Mouse (Mus musculus) Patski (cell line): ENCODE results near the gene Inhbe. TPM values are rescaled to one million over a fixed set of nuclear protein-coding genes. Genes with fewer than 3 reads are reported as not detected.

Experiments
- ATAC-seq: fragments of 100-300 bp; one replicate; pipeline ENCODE4 v1.8.0; 2021
- CTCF ChIA-PET: fragments of 350-600 bp; sonication (Branson Sonifier 250); formaldehyde crosslinking; loops from one replicate; lab custom pipeline; 2022; ENCODE audit warnings: inconsistent platforms; lab: Charles Lee
- POLR2A ChIA-PET: fragments of 350-600 bp; sonication (Branson Sonifier 250); formaldehyde crosslinking; loops from one replicate; lab custom pipeline; 2022; ENCODE audit warnings: antibody characterized with exemption, inconsistent platforms; lab: Charles Lee
- DNase-seq: peaks from one replicate; pipeline ENCODE4 v3.0.0-alpha.2; 2011; ENCODE audit warnings: low read depth, low spot score
- H3K27me3 ChIP-seq: fragments of 371-371 bp; one replicate; pipeline ENCODE4 v1.5.1; 2021
- CTCF ChIP-seq: fragments of 100-300 bp; IDR thresholded peaks from one replicate; pipeline ENCODE4 v1.5.1; 2021
- in situ Hi-C: fragments of 300-500 bp; cut with MboI; formaldehyde crosslinking; loops from 3 replicates; pipeline ENCODE4 v1.11.1; 2018; ENCODE audit warnings: low pct_unique_long_range_greater_than_20kb, mixed read lengths
- polyA plus RNA-seq: library from polyadenylated mRNA; unstranded; gene quantifications from one replicate; pipeline ENCODE4 v1.2.3, GENCODE M21; 2021

The Inhbe gene
- polyA plus RNA-seq, 1 experiment from 2014 or later: 0.01 TPM

DNA sequence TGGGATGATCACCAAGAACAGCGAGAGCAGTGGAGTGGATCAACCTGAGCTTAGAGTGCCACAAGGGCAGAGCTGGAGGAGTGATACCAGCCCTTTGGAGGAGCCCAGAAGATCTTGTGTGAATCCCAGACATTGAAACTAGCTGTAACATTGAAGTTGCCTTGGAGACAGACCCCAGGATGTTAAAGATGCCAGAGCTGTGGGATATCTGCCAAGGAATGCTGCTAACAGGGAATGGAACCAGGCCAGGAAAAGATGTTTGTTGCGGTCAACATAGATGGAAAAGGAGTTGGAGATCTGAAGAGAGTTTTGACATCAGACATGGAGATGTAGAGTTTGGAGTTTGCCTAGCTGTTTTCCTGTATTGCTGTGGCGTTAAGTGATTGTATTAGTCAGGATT is 8.0 kb downstream of the Inhbe start:
- in situ Hi-C loops: no loop called here
- ChIA-PET POLR2A (no interaction called here), CTCF (no interaction called here)
- no peak for TF ChIP-seq CTCF
- no peak for DNase-seq
- no peak for ATAC-seq
- H3K27me3 ChIP-seq: no peaks in the 10 kb centered on the region

DNA sequence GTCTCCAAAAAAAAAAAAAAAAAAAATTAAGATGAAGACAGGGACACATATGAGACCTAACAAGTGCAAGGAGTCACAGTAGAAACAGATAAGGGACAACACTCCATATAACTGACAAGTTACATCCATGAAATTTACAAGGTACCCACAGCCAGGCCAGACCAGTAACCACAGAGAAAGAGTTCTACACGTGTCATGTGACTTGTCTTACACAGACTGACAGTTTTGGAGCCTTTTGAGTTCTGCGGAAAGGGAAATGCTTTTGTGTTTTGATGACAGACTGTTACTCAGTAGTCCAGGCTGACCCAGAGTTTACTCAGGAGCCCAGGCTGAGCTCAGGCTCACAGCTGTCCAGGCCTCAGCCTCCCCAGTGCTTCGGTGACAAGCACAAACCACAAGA is 11.2 kb downstream of the Inhbe start:
- peaks cover 2% of the 10 kb centered on the region for H3K27me3 ChIP-seq
- CTCF ChIA-PET: interaction anchor here (1.0 to 1.7 kb wide), 4 partner anchors 10 to 82 kb away, joined by 3 to 5 read pairs (median 3); no protein-coding TSS in a partner anchor
- TF ChIP-seq CTCF: no peak
- ATAC-seq (no peak), DNase-seq (no peak)
- in situ Hi-C loops: no loop called here
- POLR2A ChIA-PET: no interaction called here

DNA sequence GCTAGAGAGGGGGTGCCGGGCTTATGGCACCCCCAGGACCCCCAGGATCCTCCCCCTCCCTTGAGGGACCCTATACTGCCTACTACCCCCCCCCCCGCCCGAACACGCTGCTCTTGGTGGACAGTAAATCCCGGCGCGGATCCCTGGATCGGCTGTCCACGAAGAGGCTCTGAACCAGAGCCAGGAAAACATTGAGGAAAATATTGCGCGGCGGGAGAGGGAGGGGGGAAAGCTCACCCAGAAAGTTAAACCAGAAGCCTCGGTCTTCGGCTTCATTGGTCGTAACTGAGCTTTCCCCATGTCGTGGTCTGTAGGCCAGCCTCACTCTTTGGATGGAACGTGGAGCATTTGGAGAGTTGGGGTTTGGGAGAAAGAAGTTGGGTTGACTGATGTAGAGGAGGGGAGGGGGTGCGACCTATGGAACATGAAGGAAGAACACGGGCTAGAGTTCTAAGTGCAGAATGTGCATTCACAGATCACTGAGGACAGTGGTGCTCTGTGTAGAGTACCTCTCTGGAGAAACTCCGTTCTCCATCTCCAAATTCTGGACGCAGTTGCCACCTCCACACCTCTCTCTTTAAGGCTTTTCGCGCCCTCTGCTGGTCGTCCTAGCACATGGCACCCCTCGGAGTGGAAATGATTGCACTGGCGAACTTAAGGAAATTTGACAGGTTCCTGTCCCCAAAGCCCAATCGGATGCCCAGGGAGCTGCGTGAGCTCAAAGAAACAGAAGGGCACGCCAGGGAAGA is 12.1 kb downstream of the Inhbe start, which contains the start of gene Gli1:
Gene Gli1, minus strand, starts transcription at position 84 of the 749 bp plus-strand sequence.
- ChIA-PET POLR2A (no interaction called here), CTCF (interaction anchor here (0.7 to 1.7 kb wide), 5 partner anchors 9 to 81 kb away, joined by 3 to 5 read pairs (median 3); no protein-coding TSS in a partner anchor)
- DNase-seq (peak; percentile 50), ATAC-seq (no peak)
- no peak for TF ChIP-seq CTCF
- in situ Hi-C loops: no loop called here
- H3K27me3 ChIP-seq: peaks cover 2% of the 10 kb centered on the region

DNA sequence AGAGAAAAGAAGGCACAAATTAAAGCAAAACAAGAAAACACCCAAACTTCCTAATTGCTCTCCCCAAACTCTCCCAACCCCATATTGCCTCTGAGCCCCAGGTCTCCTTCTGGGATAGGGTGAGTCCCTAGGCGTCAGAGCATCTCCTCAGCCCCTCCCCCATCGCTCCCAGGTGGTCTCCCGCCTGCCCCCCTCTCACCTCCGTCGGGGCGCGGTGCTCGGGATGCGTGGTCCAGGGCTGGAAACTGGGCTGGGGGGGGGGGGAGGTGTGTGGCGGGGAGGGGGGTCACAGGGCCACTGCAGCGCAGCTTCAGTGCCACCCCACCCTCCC is 12.9 kb downstream of the Inhbe start:
- in situ Hi-C loops: no loop called here
- POLR2A ChIA-PET: no interaction called here
- CTCF ChIA-PET: interaction anchor here (0.7 to 1.5 kb wide), 2 partner anchors 10 to 59 kb away, joined by 3 read pairs; no protein-coding TSS in a partner anchor
- H3K27me3 ChIP-seq: peaks cover 2% of the 10 kb centered on the region
- ATAC-seq (no peak), DNase-seq (no peak)
- no peak for TF ChIP-seq CTCF

DNA sequence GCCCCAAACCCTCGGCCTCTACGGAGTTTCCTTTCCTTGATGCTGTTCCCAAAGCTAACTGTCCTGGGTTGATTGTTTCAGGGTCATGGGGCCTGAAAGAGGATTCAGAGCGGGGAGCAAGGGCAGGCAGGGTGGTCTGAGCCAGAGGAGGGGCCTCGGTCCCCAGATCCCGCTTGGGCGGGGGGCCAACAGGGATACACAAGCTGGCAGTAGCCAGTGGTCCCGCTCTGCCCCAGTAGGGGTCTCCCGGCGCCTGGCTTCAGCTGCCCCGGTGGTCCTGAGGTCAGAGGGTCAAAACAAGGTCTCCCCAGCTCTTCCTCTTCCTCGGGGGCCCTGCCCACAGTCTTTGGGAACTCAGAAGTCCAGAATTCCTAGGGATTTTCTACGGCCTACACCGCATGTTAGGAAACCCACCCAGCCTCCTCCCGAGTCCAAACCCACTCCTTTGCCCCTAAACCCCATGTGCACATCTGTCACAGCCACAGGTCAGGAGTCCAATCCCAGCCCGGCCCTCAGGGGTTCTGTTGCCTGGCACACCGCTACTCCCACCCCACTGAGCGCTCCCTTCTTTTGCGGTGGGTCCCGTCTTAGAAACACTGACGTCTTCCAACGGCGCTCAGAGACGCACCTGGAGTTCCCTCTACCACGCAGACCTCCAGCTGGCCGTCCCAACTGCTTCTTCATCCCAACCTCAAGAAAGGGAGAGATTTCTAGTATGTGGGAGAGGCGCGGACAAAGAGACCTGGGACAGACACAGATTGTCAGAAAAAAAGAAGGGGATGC is 13.4 kb downstream of the Inhbe start:
- ChIA-PET POLR2A (no interaction called here), CTCF (no interaction called here)
- in situ Hi-C loops: no loop called here
- H3K27me3 ChIP-seq: peaks cover 2% of the 10 kb centered on the region
- no peak for DNase-seq
- no peak for ATAC-seq
- TF ChIP-seq CTCF: no peak

DNA sequence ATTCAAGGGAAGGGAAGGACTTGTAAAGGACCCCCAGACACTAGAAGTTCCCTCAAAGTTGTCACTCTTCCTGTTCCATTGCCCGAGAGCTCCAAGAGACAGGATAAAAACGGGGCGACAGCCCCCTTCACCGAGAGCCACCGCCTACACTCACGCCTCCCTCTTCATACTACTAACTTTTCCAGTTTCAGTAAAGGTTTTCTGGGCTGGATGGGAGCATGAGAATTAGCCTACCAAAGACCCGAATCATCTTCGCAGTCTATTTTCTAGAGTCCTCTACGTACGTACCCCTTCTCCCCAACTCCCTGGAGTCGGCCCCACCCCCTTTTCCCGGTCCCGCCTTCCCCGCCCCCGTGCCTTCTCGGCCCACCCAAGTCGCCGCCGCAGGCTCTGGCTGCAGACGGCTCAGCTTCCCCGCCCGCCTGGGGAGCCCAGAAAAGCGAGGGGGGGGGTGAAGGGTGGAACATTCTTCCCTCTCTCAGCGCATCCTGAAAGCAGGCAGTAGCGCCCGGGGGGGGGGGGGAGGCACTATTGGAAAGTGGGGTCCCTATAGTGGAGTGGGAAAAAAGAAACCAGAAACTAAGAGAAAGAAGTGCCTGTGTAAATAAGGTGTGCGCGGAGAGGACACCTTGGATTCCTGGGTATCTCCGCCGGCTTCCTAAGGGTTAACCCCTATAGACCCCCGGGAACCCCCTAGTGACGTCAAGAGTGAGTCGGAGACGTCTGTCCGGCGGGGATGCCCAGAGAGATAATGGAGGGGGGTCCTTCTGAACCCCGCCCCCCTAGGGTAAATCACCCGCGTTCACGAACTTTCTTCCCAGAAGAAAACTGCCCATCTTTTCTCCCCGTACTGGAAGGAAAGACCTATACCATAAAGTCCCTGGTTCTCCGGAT is 14.3 kb downstream of the Inhbe start:
- no peak for TF ChIP-seq CTCF
- POLR2A ChIA-PET: interaction anchor here (0.9 kb wide), 1 partner anchor 40 kb away, joined by 3 read pairs; the partner anchor contains the start of gene R3hdm2
- in situ Hi-C loops: no loop called here

DNA sequence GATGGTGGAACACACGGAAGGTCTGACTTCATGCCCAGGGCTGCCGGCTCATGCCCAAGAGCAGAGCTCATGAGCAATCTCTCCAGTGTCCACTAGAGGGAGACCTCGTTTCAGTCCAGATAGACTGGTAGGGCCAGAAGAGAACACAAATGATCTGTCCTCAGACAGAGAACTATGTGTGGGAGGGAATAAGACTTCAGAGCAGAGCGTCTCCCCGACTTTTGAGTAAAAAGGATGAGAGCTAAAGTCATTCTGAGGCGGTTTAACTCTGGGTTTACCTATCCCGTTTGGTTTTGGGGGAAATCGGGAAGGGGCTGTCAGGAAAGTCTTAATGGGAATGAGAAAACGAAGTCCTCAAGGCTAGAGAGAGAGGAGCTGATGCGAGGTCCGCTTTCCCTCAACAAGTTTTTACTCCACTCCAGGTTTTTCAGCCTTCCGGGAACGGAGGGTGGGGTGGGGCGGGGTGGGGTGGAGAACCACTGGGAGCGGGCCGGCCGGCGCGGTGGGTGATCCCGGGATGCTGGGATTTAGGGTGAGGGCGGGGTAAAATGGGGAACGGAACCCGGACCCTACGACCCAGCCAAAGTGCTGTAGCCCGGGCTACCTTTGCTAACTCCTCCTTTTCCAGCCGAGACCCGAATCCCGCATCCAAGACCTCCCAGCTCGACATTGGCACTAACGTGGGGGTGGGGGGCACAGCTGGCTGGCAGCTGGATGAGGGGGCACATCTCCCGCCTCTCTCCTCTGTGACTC is 15.1 kb downstream of the Inhbe start:
- DNase-seq: peak; percentile 75
- no peak for TF ChIP-seq CTCF
- POLR2A ChIA-PET: interaction anchor here (0.9 kb wide), 1 partner anchor 41 kb away, joined by 3 read pairs; the partner anchor contains the start of gene R3hdm2
- peaks cover 7% of the 10 kb centered on the region for H3K27me3 ChIP-seq
- CTCF ChIA-PET: interaction anchor here (0.6 to 2.3 kb wide), 19 partner anchors 9 to 198 kb away, joined by 3 to 17 read pairs (median 3); partner anchors contain the start of genes Arhgap9, Mars and R3hdm2
- ATAC-seq: peak; percentile 75
- in situ Hi-C loops: no loop called here

More for the DNA sequence above, 14.3 kb downstream of the Inhbe start:
- DNase-seq: no peak
- H3K27me3 ChIP-seq: peaks cover 5% of the 10 kb centered on the region
- CTCF ChIA-PET: interaction anchor here (0.6 to 2.3 kb wide), 13 partner anchors 11 to 197 kb away, joined by 3 to 17 read pairs (median 4); partner anchors contain the start of genes Arhgap9, Mars and R3hdm2
- ATAC-seq: no peak

DNA sequence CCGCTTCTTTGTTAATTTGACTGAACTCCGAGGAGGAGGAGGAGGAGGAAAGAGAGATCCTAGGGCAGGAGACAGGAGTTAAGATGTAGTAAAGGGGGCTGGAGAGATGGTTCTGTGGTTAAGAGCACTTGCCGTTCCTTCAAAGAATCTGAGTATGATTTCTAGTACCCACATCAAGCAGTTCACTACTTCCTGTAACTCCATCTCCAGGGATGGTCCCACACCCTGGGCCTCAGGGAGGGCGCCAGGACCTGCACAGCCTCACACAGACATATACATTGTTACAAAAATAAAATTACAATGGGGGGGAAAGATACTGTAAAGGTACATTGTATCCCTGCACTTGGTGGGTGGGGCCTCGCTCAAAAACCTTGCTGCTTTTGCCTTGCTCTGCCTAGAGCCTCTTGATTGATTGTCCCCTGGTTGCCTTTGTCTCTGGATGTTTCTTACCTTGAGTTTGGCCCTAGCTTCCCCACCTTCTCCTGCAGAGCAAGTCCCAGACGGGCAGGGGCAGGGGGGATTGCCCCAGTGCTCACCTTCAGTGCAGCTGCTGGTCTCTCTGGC is 16.6 kb downstream of the Inhbe start:
- in situ Hi-C loops: no loop called here
- ATAC-seq: no peak

DNA sequence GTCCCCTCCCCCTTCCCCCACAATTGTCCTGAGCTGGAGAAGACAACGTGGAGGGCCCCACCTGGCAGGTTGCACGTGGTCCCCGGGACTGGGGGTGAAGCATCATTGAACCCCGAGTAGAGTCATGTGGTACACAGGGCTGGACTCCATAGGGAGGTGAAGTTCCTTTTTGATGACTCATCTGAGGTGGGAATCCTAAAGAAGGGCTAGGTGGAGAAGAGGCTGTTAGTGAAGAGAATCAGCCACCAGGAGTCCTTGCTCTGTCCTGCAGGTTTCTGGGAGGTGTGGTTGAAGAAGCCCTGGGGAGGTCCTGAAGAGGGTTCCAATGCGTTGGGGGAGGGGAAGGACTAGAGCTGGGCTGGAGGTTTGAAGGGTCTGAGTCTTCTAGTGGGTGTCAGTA is 17.3 kb downstream of the Inhbe start:
- DNase-seq (no peak), ATAC-seq (no peak)
- POLR2A ChIA-PET: no interaction called here
- peaks cover 7% of the 10 kb centered on the region for H3K27me3 ChIP-seq
- in situ Hi-C loops: no loop called here
- TF ChIP-seq CTCF: no peak
- CTCF ChIA-PET: no interaction called here

More for the DNA sequence above, 16.6 kb downstream of the Inhbe start:
- H3K27me3 ChIP-seq: peaks cover 7% of the 10 kb centered on the region
- no peak for TF ChIP-seq CTCF
- no peak for DNase-seq
- ChIA-PET CTCF (interaction anchor here (1.1 to 2.3 kb wide), 5 partner anchors 8 to 175 kb away, joined by 3 to 17 read pairs (median 4); partner anchors contain the start of gene Arhgap9), POLR2A (interaction anchor here (0.6 kb wide), 1 partner anchor 44 kb away, joined by 5 read pairs; no protein-coding TSS in a partner anchor)
